Mouse (Mus musculus): ENCODE data around the gene Cox6b2.
"Not testable (repeated sequence)": the region's sequence is repeated elsewhere in the genome, so short reads cannot be mapped to it uniquely, and the experiment has no call there.

The Cox6b2 gene

GRCm38 (mm10) chr7:4752821-4753570 is at the start of gene Cox6b2:
Cox6b2 (minus strand) TSS chr7:4753094.
- peak; percentile 72 to 76 for DNase-seq (ENCODE audit: low spot score in 2 of 2)

DNA sequence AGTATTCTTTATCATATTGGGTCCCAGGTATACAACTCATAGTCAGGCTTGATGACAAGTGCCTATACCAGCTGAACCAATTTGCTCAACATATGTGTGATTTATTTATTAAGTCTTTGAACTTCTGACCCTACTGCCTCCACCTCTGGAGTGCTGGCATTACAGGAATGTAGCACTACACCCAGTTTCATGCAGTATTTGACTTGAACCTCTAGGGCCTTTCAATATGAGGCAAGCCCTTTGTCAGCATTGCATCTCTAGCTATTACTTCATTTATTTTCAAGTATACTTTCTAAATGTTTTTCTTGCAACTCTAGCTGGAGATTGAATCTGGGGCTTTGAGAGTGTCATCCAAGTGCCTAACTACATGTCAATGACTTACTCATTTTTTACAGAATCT is 49.4 kb upstream of the Cox6b2 start:
- no peak for DNase-seq (ENCODE audit: low spot score in 2 of 2)

- no peak for DNase-seq (ENCODE audit: low spot score in 2 of 2)
Observed at GRCm38 (mm10) chr7:4795767-4796433, 43.0 kb upstream of the Cox6b2 start.

DNA sequence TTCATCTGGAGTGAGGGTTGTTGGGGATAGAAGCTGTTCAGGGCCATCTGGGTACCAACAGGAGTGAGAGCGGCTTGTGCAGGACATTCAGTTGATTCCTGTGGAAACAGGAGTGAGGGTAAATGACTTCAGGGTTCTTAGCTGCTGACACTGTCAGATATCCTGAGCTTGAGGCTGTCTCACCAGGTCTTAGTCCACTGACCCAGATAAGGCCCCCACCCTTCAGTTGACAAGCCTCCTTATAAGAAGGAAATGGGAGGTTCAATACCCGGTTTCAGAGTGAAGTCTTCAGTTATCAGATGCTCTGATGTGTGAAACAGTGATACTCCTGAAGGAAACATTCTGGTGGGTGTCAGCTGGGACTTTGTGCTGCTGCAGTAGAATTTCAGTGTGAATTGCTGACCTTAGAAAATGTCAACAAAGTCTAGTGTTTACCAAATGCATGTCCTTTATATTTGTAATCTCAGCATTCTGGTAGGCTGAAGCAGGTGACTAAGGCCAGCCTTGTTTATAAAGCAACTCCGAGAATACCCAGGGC is 41.8 kb upstream of the Cox6b2 start:
- no peak for DNase-seq (ENCODE audit: low spot score in 2 of 2)

- DNase-seq (ENCODE audit: low spot score in 2 of 2), result no peak
Observed at GRCm38 (mm10) chr7:4793674-4794073, 40.8 kb upstream of the Cox6b2 start.

- not testable (repeated sequence) for DNase-seq (ENCODE audit: low spot score in 2 of 2)
Observed at GRCm38 (mm10) chr7:4793248-4793647, 40.4 kb upstream of the Cox6b2 start.

- peak; percentile 91 to 94 for DNase-seq (ENCODE audit: low spot score in 2 of 2)
Observed at GRCm38 (mm10) chr7:4792278-4793212, 39.7 kb upstream of the Cox6b2 start, which contains the start of gene Rpl28. Rpl28 (plus strand) TSS chr7:4792874.

- DNase-seq (ENCODE audit: low spot score in 2 of 2), result peak in 1 of 2 experiments; percentile 37
Observed at GRCm38 (mm10) chr7:4789436-4789935, 36.6 kb upstream of the Cox6b2 start, which contains the start of gene Tmem238. Tmem238 (minus strand) TSS chr7:4789656.

- peak in 1 of 2 experiments; percentile 55 for DNase-seq (ENCODE audit: low spot score in 2 of 2)
Observed at GRCm38 (mm10) chr7:4788499-4789435, 35.9 kb upstream of the Cox6b2 start.

- DNase-seq (ENCODE audit: low spot score in 2 of 2), result peak in 1 of 2 experiments; percentile 9
Observed at GRCm38 (mm10) chr7:4783667-4784268, 30.9 kb upstream of the Cox6b2 start.

DNA sequence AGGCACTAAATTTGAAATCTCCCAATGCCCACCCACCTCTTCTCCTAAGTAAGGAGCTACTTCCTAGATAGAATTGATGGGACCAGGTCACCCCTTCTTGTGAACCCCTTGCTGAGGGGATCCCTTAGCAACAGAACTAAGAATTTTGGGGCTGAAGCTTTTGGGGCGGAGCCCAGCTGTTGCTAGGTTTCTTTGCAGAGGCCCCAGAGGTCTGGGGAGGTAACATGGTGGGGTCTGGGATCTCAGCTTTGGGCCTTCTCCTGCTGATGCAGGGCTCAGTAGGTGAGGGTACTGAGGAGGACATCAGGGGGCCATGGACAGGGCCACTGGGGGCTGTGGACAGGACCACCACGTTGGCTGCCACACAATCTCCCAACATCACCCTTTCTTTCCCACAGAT is 29.9 kb upstream of the Cox6b2 start, which contains the start of the genes Il11 and Tmem190:
TSS of gene Il11 (minus strand) at position 101 of the 400 bp plus-strand sequence.
TSS of gene Tmem190 (plus strand) at position 179 of the 400 bp plus-strand sequence.
- no peak for DNase-seq (ENCODE audit: low spot score in 2 of 2)

DNA sequence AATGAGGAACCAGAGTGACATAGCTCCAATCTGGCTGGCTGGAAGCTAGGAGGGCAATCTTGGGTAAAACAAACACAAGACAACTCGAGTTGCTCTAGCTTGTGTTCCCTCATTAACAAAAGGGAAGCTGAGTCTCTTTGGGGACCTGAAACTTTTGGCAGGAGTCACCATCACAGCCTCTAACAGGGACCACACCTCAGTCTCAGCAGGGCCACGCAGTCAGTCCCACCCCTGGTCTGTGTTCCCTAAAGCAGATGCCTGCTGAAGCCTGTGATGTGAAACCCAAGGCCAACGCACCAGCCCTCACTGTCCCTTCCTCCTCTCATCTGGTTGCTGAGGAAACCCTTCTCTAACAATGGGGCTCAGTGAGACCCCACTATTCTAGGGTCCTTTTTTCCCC is 29.2 kb upstream of the Cox6b2 start:
- no peak for DNase-seq (ENCODE audit: low spot score in 2 of 2)

- DNase-seq (ENCODE audit: low spot score in 2 of 2), result no peak
Observed at GRCm38 (mm10) chr7:4779921-4780320, 27.0 kb upstream of the Cox6b2 start.

- no peak for DNase-seq (ENCODE audit: low spot score in 2 of 2)
Observed at GRCm38 (mm10) chr7:4777851-4778637, 25.1 kb upstream of the Cox6b2 start.

- peak in 1 of 2 experiments; percentile 39 for DNase-seq (ENCODE audit: low spot score in 2 of 2)
Observed at GRCm38 (mm10) chr7:4776861-4777830, 24.3 kb upstream of the Cox6b2 start.

DNA sequence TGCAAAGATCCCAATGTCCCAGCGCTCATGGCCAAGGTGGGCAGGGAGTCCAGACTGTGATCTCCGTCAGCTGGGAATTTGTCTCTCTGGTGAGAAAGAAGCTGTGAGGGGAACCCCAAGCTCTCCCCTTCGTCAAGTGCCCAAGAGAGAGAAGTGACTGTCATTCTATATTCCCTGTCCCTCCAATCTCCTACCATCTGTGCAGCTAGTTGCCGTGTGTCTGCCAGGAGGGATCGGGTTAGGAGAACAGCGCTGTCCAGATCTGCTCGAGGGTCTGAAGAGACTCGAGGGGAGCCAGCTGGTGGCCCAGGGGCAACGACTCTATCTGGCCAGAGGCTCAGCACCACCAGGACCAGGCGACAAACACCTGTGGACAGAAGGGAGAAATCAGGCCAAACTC is 23.2 kb upstream of the Cox6b2 start:
- DNase-seq (ENCODE audit: low spot score in 2 of 2), result no peak

GRCm38 (mm10) chr7:4771202-4771601 is 18.3 kb upstream of the Cox6b2 start, which contains the start of gene Fam71e2:
Fam71e2 (minus strand) TSS chr7:4771302.
- no peak for DNase-seq (ENCODE audit: low spot score in 2 of 2)

Data from frontal cortex, postnatal 10 days (tissue).